Mouse (Mus musculus) megakaryocyte-erythroid progenitor cell, adult 5 weeks (primary cell): ENCODE data around the gene Pxmp2. TPM values are rescaled to one million over a fixed set of nuclear protein-coding genes. Genes with fewer than 3 reads are reported as not detected.

ENCODE experiments used
- polyA plus RNA-seq: library from polyadenylated mRNA; stranded (reverse); fragments of >175 nt; gene quantifications from 2 replicates; pipeline ENCODE4 v1.2.3, GENCODE M21; 2012

Pxmp2 gene
- 12.7 and 13.9 TPM in 2 replicates for polyA plus RNA-seq

DNA sequence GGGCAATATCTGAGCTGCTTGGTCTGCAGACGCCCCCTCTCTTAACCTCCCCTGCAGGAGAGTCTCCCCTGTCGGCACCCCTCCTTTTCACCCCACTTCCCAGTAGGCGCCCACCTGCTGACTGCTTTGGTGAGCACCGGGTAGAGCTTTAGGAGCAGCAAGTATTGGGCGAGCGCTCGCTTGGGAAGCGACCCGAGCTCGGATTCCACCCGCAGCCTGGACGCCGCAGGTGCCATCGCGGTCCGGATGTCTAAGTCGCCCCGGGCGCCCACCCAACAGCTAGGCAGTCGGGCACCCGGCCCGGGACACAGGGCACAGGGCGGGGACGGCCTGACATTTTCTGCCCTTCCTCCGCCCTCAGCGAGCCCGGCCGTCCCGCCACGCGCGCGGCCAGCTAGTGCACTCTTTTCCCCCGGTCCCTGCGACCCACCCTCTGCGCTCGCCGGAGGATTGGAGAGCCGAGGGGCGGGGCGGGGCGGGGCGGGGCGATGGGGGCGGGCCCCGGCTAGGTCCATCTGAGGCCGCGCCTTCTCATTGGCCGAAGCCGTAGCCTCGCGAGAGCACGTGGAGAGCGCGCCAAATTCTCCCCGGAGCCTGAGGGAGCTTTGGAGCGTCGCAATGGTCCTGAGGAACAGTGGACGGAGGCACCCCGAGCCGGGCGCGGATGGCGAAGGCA lies at the start of gene Pxmp2, which contains the start of gene Pole:
Gene Pxmp2, minus strand, starts transcription at position 417 of the 676 bp plus-strand sequence.
Gene Pole, plus strand, starts transcription at position 537 of the 676 bp plus-strand sequence.

DNA sequence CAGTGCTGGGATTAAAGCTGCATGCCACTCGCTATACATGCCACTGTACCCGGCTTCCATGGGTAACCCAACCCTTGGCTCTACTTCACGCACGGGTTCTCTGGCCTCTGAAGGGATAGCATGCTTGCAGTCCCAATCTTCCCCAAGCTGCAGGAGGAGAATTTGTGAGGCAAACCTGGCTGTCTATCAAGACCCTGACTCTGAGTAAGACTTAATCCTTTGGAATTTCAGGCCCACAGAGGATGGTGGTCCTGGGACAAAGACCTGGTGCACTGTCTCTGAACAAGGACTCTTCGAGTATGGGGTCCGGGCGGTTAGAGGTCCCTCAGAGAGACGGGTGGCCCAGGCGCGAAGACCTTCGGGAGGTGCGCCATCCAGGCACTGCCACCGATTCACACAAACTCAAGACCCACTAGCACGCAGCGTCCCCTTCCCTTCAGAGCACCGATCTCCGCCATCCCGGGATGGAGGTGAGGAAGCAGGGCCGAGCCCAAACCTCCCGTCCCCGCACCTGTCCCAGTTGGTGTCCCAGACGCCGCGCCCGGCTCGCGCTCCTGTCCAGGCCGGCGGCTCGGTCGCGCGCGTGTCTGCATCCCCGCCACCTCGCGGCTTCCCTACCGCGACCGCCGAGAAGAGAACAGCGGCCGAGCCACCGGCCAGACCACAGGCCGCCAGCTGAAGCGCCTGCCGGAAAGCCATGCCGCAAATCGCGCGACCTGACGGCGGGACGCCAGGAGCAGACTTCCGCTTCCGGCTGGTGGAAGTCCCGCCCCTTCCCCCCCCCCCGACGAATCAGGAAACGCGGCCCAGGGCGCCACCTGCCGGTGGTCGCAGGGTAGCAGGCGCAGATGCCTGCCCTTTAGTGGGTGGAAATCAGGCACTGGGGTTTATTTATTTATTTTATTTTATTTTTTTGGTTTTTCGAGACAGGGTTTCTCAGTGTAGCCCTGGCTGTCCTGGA lies 16.6 kb downstream of the Pxmp2 start, which contains the start of gene Pgam5:
Gene Pgam5, minus strand, starts transcription at position 773 of the 961 bp plus-strand sequence.

DNA sequence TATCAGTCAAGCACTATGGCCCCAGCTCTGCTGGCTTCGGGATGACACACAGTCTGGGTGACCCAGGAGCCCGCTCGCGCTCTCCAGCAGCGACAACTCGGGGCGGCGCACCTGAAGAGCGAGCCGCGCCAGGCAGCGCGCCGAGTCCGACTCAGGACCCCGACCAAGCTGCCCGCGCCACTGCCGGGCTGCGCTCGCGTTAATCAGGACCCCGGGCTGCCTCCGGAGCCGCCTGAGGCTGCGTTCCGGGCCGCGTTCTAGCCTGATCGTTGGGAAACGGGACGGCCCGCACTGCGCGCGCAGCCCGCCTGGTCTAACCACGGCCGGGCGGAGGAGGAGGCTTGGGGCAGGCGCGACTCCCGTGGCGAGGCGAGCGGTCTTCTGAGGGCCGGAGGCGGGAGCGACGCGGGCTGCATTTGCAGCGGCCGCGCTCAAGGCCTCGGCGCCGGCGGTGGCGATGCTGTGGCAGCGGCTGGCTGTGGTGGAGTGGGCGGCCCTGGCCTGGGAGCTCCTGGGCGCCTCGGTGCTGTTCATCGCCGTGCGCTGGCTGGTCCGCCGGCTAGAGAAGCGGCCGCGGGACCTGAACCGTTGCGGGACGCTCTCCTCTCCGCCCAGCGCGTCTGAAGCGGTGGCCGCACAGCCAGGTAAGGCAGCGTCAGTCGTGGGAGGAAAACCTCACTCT lies 55.1 kb downstream of the Pxmp2 start, which contains the start of gene Ankle2:
Gene Ankle2, plus strand, starts transcription at position 225 of the 682 bp plus-strand sequence.

Other genes starting within 250 kb of the Pxmp2 start
- gene Gm17655, start 213.7 kb downstream of the Pxmp2 start, polyA plus RNA-seq: 0.09 TPM in 1 of 2 replicates, not detected in the other
- 0.03 TPM in 1 of 2 replicates, not detected in the other for gene Gm35315, start 191.8 kb downstream of the Pxmp2 start, polyA plus RNA-seq
- gene Plcxd1, start 186.2 kb downstream of the Pxmp2 start, polyA plus RNA-seq: 0.08 and 0.09 TPM in 2 replicates
- gene Gtpbp6, start 178.0 kb downstream of the Pxmp2 start, polyA plus RNA-seq: 86.3 and 108 TPM in 2 replicates
- gene Zfp605, start 176.1 kb downstream of the Pxmp2 start, polyA plus RNA-seq: 0.37 and 0.67 TPM in 2 replicates
- gene Chfr, start 150.3 kb downstream of the Pxmp2 start, polyA plus RNA-seq: 43.5 and 55.3 TPM in 2 replicates
- 3.3 and 3.5 TPM in 2 replicates for gene Golga3, start 109.5 kb downstream of the Pxmp2 start, polyA plus RNA-seq
- gene Ankle2, start 55.2 kb downstream of the Pxmp2 start, polyA plus RNA-seq: 14.0 and 15.1 TPM in 2 replicates
- gene Pgam5, start 16.3 kb downstream of the Pxmp2 start, polyA plus RNA-seq: 11.6 and 13.4 TPM in 2 replicates
- gene Pole, start 120 bp upstream of the Pxmp2 start, polyA plus RNA-seq: 15.1 and 23.6 TPM in 2 replicates
- gene P2rx2, start 57.0 kb upstream of the Pxmp2 start, polyA plus RNA-seq: not detected in 2 replicates
- gene Lrcol1, start 58.5 kb upstream of the Pxmp2 start, polyA plus RNA-seq: not detected in 2 replicates
- 171 and 222 TPM in 2 replicates for gene Fbrsl1, start 162.3 kb upstream of the Pxmp2 start, polyA plus RNA-seq